Mouse (Mus musculus) CD8-positive naive resting alpha-beta T cell, adult 2 months (primary cell): ENCODE measurements around the gene Maml3.
A peak's percentile ranks its signal among the peaks of the same experiment; 100 is the strongest.

Experiments
- DNase-seq, 2 experiments: peaks; one replicate each; pipeline ENCODE4 v3.0.0; 2022; ENCODE audit warnings: low read depth in 2 of 2, low spot score in 2 of 2

Maml3 gene

GRCm38 (mm10) chr3:52046027-52046700 is 58.7 kb downstream of the Maml3 start:
- peak; percentile 26 to 48 for DNase-seq

- DNase-seq, result no peak
Observed at GRCm38 (mm10) chr3:52045221-52045641, 59.6 kb downstream of the Maml3 start.

- DNase-seq, result no peak
Observed at GRCm38 (mm10) chr3:52044651-52045050, 60.2 kb downstream of the Maml3 start.

- DNase-seq, result no peak
Observed at GRCm38 (mm10) chr3:52043847-52044246, 61.0 kb downstream of the Maml3 start.

- DNase-seq, result no peak
Observed at GRCm38 (mm10) chr3:52042680-52043079, 62.2 kb downstream of the Maml3 start.

GRCm38 (mm10) chr3:52039958-52040357 is 64.9 kb downstream of the Maml3 start:
- no peak for DNase-seq

- no peak for DNase-seq
Observed at GRCm38 (mm10) chr3:52037260-52037659, 67.6 kb downstream of the Maml3 start.

- DNase-seq, result no peak
Observed at GRCm38 (mm10) chr3:52035404-52035803, 69.5 kb downstream of the Maml3 start.

GRCm38 (mm10) chr3:52033857-52034588 is 70.9 kb downstream of the Maml3 start:
- no peak for DNase-seq

- no peak for DNase-seq
Observed at GRCm38 (mm10) chr3:52031327-52031726, 73.5 kb downstream of the Maml3 start.

GRCm38 (mm10) chr3:52030114-52030513 is 74.8 kb downstream of the Maml3 start:
- peak in 1 of 2 experiments; percentile 32 for DNase-seq

GRCm38 (mm10) chr3:52029661-52030081 is 75.2 kb downstream of the Maml3 start:
- peak; percentile 23 to 52 for DNase-seq

GRCm38 (mm10) chr3:52027972-52028371 is 76.9 kb downstream of the Maml3 start:
- DNase-seq, result no peak

GRCm38 (mm10) chr3:52022486-52022885 is 82.4 kb downstream of the Maml3 start:
- DNase-seq, result no peak

GRCm38 (mm10) chr3:52018103-52018439 is 86.8 kb downstream of the Maml3 start:
- no peak for DNase-seq

- DNase-seq, result no peak
Observed at GRCm38 (mm10) chr3:52017439-52018102, 87.3 kb downstream of the Maml3 start.

- DNase-seq, result no peak
Observed at GRCm38 (mm10) chr3:52016178-52016577, 88.7 kb downstream of the Maml3 start.

- no peak for DNase-seq
Observed at GRCm38 (mm10) chr3:52015556-52015955, 89.3 kb downstream of the Maml3 start.

GRCm38 (mm10) chr3:52011032-52011710 is 93.7 kb downstream of the Maml3 start:
- no peak for DNase-seq

GRCm38 (mm10) chr3:52009321-52009720 is 95.6 kb downstream of the Maml3 start:
- no peak for DNase-seq

GRCm38 (mm10) chr3:52007602-52008252 is 97.1 kb downstream of the Maml3 start:
- peak; percentile 40 to 43 for DNase-seq
